Mouse (Mus musculus) cerebellum, adult 11-12 months (tissue): ENCODE measurements at regions not wholly inside any gene's neighbourhood (a gene's known extent, or its start where the extent isn't known, plus 50 kb on each side); places are given as distances from the start of the nearest gene placed in this dataset.
"Not testable (repeated sequence)": the region's sequence is repeated elsewhere in the genome, so short reads cannot be mapped to it uniquely, and the experiment has no call there.

Experiments used
- DNase-seq: peaks from one replicate; pipeline ENCODE4 v3.0.0; 2022

GRCm38 (mm10) chr5:68428822-68429548 is 397.4 kb downstream of the Grxcr1 start:
- DNase-seq: not testable (repeated sequence)

GRCm38 (mm10) chr5:68470162-68470561 is 438.5 kb downstream of the Grxcr1 start:
- peak; percentile 85 for DNase-seq

- DNase-seq: not testable (repeated sequence)
These were observed 439.7 kb downstream of the Grxcr1 start for GRCm38 (mm10) chr5:68471300-68471699.
